Mouse (Mus musculus) forebrain, embryonic 16.5 days (tissue): ENCODE measurements at regions not wholly inside any gene's neighbourhood (a gene's known extent, or its start where the extent isn't known, plus 50 kb on each side); places are given as distances from the start of the nearest gene placed in this dataset.

Experiments used
- ATAC-seq: fragments of 200-750 bp; cut with Nextera tagmentation; 2 replicates; pipeline ENCODE4 v1.8.0; 2017; ENCODE audit warnings: mild to moderate bottlenecking, moderate library complexity
- H3K27ac ChIP-seq: fragments of 300-500 bp; sonication (generic); 2 replicates; pipeline ENCODE4 v1.5.1; 2014; ENCODE audit warnings: low read length, control low read depth
- H3K27me3 ChIP-seq: fragments of 300-500 bp; sonication (generic); replicated peaks from 2 replicates; pipeline ENCODE4 v1.6.1; 2014; ENCODE audit warnings: low read length; ENCODE audit not compliant: control insufficient read depth, insufficient read depth
- H3K36me3 ChIP-seq: fragments of 300-500 bp; sonication (generic); 2 replicates; pipeline ENCODE4 v1.6.1; 2014; ENCODE audit not compliant: control insufficient read depth, insufficient read depth
- H3K4me1 ChIP-seq: fragments of 300-500 bp; sonication (generic); replicated peaks from 2 replicates; pipeline ENCODE4 v1.6.1; 2014; ENCODE audit warnings: low read length; ENCODE audit not compliant: control insufficient read depth, insufficient read depth
- H3K4me2 ChIP-seq: fragments of 300-500 bp; sonication (generic); 2 replicates; pipeline ENCODE4 v1.6.1; 2014; ENCODE audit warnings: mild to moderate bottlenecking, low read length, control low read depth
- H3K4me3 ChIP-seq: fragments of 300-500 bp; sonication (generic); replicated peaks from 2 replicates; pipeline ENCODE4 v1.5.1; 2014; ENCODE audit warnings: mild to moderate bottlenecking, low read length, control low read depth
- H3K9ac ChIP-seq: fragments of 300-500 bp; sonication (generic); replicated peaks from 2 replicates; pipeline ENCODE4 v1.6.1; 2014; ENCODE audit warnings: low read depth, low read length, control low read depth
- H3K9me3 ChIP-seq: fragments of 300-500 bp; sonication (generic); 2 replicates; pipeline ENCODE4 v1.6.1; 2016; ENCODE audit warnings: low read length; ENCODE audit not compliant: control insufficient read depth
- WGBS: fragments of 180-500 bp; shearing (Covaris S2); extraction: QIAGEN DNeasy Blood & Tissue Kit; methylation state at CpG from one replicate; pipeline ENCODE4 v1.1.7; 2014; 5-methylcytosine and 5-hydroxymethylcytosine counted together

DNA sequence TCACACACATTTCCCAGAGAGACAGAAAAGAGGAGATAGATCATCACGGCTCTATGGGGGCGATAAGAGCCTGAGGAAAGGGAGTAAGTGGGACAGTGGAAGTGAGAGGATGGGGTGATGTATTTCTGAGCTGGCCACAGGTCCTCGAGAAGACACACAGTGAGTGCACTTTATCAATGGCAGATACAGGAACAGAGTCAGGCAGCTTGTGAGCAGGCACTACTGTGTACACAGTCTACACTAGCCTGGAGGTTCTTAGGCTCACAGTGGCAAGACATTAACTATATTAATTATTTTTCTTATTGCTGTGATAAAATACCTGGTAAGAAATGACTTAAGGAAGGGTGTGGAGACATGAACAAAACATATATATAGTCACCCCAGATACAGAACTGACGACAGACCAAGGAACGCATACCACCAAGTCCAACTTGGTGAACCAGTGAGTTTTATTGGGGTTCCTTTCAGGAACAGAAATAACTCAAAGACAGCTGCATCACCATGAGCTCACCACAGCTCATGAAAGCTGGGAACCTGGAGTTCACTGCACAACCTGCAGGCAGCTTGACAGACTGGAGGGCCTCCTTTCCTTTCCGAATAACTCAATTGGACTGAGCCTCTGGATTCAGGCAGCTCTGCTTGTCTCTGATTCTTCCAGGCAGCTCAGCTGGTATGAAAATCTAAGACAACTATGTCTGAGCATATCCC, 51.5 kb upstream of the Slc9a9 start:
- ATAC-seq, result no peak
- H3K27me3 ChIP-seq, result no peaks in the 10 kb centered on the region

More for the DNA sequence above, 51.5 kb upstream of the Slc9a9 start:
- H3K27ac ChIP-seq, result no peak overlapping the region
- no peak overlapping the region for H3K9ac ChIP-seq
- H3K4me1 ChIP-seq, result no peaks in the 10 kb centered on the region; the same call in 1 of the 2 replicates
- no peaks in the 10 kb centered on the region for H3K36me3 ChIP-seq
- H3K4me2 ChIP-seq, result no peak overlapping the region
- WGBS, result 93% methylated on average over 6 of the region's 6 CpGs
- H3K4me3 ChIP-seq, result no peak overlapping the region
- H3K9me3 ChIP-seq, result no peaks in the 10 kb centered on the region
